ENCODE assay signal across 13 mouse cellular contexts in genomic region chr4:101511768-101512521, GRCm38 (mm10).
"Had no signal": no experiment of that assay in that cellular context is flagged by ENCODE, and none has a peak within 500 bp of the region (broad histone marks: within the 10 kb centered on the region; RNA-seq: fewer than 3 reads in every experiment).

No protein-coding gene starts in this region.

- H3K4me3 ChIP-seq: kidney, embryonic 15.5 days; limb, embryonic 15.5 days; liver, embryonic 12.5 days; midbrain, embryonic 15.5 days had no signal

- H3K36me3 ChIP-seq: kidney, embryonic 15.5 days; limb, embryonic 15.5 days; liver, embryonic 12.5 days; midbrain, embryonic 15.5 days had no signal

- H3K9me3 ChIP-seq: kidney, embryonic 15.5 days; limb, embryonic 15.5 days; liver, embryonic 12.5 days; midbrain, embryonic 15.5 days had no signal

- H3K4me1 ChIP-seq: liver, embryonic 12.5 days had no signal

- ATAC-seq: intestine, embryonic 16.5 days; liver, embryonic 12.5 days; midbrain, embryonic 15.5 days had no signal

- H3K9ac ChIP-seq: kidney, embryonic 15.5 days; limb, embryonic 15.5 days; liver, embryonic 12.5 days; lung, embryonic 14.5 days; midbrain, embryonic 15.5 days had no signal

- DNase-seq: kidney, adult 2 months; kidney, postnatal 14 days; lung, embryonic 14.5 days; lung, postnatal 10 days; lung, postnatal 4 days; right cerebral cortex, adult 18-20 months; right cerebral cortex, postnatal 25 days had no signal

- H3K4me2 ChIP-seq: kidney, embryonic 15.5 days; limb, embryonic 15.5 days; liver, embryonic 12.5 days; lung, embryonic 14.5 days; midbrain, embryonic 11.5 days; midbrain, embryonic 15.5 days had no signal

- H3K27ac ChIP-seq: kidney, embryonic 15.5 days; limb, embryonic 15.5 days; liver, embryonic 12.5 days; midbrain, embryonic 15.5 days had no signal

- H3K27me3 ChIP-seq: midbrain, embryonic 15.5 days had no signal
